Mouse (Mus musculus) fibroblast of lung, adult 2 months (primary cell): Measurements from ENCODE around the gene Ing1.

ENCODE experiments used
- DNase-seq: peaks from one replicate; pipeline ENCODE4 v3.0.0-alpha.2; 2011; ENCODE audit warnings: low read depth

Gene Ing1

GRCm38 (mm10) chr8:11585513-11586373 lies 30.4 kb downstream of the Ing1 start:
- no peak for DNase-seq

DNA sequence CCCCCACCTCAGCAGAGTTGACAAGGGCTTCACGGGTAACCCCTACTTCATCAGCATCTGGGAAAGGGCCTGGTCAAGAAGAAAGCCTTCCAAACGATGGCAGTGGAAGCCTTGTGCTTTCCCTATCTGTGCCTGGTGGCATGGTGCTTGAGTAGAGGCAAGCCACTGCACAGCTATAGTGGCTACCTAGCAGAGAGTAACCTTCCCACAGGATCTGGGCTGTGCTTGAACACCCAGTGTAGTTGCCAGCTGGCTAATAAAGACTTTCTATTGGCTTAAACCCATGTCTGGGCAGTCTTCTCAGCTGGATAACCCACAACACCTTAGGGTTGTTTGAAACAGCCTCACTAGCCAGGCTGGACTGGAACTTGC lies 31.0 kb downstream of the Ing1 start:
- DNase-seq: no peak

DNA sequence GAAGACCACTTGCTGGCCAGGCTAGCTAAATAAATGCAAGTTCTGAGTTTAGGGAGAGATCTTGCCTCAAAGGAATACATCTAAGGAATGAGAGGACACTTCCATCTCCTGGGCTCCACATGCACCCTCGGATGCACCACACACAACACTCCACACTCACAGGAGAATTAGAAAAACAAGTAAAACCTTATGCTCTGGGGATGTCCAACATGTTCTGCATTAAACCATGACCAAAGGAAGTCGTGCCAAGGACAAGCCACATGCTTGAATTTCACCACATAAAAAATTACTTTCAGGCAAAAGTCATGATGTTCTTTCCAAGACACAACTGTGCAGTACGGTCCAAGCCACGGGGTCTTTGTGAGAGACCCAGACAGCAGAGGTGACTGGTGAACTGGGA lies 36.5 kb downstream of the Ing1 start:
- DNase-seq: no peak

DNA sequence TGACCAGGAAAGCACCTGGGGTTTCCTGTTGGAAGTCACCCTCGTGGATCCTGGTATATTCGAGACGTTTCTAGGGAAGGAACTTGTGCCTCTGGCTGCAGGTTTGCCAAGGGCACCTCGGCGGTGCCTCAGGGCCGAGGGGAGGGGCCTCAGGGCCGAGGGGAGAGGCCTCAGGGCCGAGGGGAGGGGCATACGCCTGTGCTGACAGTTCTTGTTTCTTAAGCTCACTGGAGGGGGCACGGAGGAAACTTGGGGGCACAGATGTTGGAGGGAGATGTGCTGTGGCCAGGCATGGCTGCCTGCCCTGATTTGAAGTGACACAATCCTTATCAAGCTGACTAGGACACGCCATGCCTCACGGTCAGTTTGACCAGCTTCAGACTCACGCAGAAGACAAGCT lies 36.9 kb downstream of the Ing1 start:
- no peak for DNase-seq

GRCm38 (mm10) chr8:11593222-11593884 lies 38.0 kb downstream of the Ing1 start:
- no peak for DNase-seq

GRCm38 (mm10) chr8:11600301-11600951 lies 45.1 kb downstream of the Ing1 start:
- DNase-seq: no peak

DNA sequence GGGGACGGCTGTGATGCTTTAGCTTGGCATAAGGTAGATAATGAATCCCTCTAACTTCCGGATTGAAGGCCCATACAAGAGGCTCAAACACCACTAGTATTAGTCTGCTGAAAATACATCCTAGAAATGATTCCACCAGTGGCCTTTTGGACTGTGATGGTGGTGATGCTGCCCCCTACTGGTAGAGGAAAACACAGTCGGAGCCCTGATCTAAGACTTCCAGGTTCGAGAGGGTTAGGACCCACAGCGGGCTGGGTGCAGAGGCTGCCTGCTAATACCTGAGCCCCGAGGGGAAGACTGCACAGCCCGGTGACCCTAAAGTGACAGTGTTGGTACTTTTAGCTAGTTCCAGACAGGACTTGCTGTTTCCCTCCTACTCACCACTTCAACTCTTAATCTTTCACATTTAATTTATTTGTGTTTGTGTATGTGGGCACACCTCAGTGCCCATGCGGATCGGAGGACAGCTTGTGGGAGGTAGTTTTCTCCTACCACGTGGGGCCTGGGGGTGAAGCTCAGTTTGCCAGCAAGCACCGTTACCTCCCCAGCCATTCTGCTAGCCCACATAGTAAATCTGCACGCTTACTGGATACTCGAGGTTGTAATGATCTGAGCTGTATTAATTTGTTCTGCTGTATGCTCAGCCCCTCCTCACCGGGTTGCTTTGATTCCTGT lies 46.8 kb downstream of the Ing1 start:
- no peak for DNase-seq

DNA sequence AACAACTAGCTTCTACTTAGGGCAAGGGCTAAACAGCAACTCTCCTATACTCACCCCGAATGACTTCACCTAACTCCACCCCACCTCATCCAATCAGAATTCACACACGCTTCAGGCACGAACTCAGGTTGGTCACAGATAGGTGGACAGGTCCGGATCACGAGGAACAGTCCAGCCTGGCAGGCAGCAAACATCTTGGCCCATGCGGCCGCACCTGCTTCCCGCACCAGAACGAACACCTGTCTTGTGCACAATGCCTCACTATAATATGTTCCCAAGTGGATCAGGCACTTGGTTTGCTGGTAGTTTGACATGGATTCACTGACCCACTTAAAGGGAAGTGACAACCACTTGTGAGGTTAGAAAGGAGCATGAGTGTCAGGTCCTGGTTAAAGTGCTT lies 53.5 kb downstream of the Ing1 start:
- no peak for DNase-seq
